Mouse (Mus musculus) frontal cortex, adult 2 months (tissue): ENCODE results near the gene Ache. TPM values are rescaled to one million over a fixed set of nuclear protein-coding genes. Genes with fewer than 3 reads are reported as not detected.
"Not testable (repeated sequence)": the region's sequence is repeated elsewhere in the genome, so short reads cannot be mapped to it uniquely, and the experiment has no call there.

Source experiments
- DNase-seq, 2 experiments: peaks; one replicate each; pipeline ENCODE4 v3.0.0; 2022; ENCODE audit warnings: low spot score in 1 of 2; ENCODE audit errors: extremely low spot score in 1 of 2
- polyA plus RNA-seq: library from polyadenylated mRNA; depleted of rRNA; stranded (reverse); fragments of >200 nt; gene quantifications from 2 replicates; pipeline ENCODE4 v1.2.3, GENCODE M21; 2012; rRNA removed

Ache gene
- polyA plus RNA-seq = 63.7 and 65.6 TPM in 2 replicates

DNA sequence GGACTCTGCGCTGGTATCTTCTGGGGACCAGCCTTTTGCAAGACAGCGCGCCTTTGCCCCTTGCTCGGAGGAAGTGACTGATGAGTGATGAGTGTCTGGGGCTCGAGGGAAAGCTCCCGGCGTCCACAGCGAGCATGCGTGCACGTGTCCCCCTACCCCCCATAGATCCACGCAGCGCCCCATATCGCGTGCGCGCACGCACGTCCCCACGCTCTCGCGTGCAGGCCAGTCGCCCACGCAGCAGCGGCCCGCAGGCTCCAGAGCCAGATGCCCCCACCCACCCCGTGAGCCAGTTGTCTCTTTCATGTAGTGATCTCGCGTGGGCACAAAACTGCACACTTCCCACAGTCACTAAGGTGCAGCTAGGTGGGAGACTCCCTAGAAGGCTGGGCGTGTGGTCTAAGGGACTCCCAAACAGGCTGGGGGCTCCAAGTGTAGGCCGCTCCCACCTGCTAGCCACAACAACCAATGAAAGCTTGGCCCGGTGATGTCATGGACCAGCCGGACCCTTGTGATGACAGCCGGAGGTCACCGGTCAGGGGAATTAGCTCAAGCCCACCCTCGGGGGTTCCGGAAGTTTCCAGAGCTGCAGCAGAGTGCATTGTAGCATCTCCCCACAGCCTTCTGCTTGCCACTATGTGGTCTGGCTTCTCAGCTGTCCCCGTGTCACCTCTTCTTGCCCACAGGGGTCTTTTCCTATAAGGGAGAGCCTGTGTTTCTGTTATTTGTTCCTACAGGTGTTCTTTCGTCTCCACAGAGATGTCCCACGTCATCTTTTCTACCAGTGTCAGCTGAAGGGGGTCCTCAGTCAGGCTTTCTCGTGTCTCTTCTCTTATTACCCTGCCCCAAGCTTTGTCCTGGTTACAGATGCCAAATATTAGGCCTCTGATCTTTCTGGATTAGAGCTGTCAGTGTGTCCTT, at the start of gene Ache:
TSS of gene Ache (plus strand) at position 488 of the 921 bp plus-strand sequence.
- peak in 1 of 2 experiments; percentile 78 for DNase-seq

DNA sequence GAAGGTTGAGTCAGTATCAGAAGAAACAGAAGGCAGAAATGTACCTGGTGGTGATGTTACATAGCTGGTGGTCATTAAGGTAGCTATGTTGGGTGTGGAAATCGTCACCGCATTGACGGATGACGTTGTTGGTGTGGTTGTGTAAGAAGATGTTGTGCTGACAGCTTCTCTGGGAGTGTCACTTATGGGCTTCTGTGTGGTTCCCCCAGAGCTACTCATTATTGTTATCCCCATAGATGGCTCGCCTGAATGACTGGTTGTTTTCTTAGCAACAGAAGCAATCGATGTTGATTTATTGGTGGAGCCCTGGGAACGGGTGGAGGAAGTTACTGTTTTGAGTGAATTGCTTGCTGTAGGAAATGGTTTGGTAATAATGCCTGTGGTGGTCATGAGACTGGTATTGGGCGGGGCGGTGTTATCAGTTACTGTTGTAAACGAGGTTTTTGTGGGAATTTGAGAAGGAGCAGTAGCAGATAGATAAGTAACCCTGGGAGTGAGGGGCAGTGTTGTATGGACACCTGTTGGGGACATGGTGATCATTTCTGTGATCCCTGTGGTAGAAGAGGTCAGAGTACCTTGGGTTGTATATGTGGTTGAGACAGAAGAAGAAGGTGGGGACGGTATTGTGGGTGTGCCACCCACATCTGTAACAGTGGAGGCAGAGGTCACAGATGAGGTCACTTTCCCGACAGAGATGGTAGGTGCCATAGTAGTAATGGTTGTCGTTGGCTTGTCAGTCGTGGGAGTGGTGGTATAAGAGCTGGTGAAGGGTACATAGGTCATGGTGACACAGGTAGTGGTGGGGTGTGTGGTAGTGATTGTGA, 23.2 kb upstream of the Ache start:
- no peak for DNase-seq

DNA sequence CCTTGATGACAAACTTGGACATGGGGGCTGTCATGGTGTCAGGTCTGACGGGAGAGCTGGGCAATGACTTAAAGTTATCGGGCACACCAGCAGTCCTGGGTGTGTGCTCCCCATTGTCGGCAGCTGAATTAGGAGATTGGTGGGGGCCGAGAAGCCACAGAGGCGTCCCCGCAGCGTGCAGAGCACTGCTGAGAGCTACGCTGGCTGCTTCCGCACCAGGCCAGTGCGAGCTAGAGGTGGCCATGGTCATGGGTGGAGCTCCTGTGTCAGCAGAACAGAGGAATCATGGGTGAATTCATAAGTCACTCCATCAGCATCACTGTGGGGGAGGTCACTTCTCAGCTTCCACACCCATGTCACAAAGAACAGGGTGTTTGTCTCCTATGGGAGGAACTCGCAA, 22.5 kb upstream of the Ache start:
- no peak for DNase-seq

DNA sequence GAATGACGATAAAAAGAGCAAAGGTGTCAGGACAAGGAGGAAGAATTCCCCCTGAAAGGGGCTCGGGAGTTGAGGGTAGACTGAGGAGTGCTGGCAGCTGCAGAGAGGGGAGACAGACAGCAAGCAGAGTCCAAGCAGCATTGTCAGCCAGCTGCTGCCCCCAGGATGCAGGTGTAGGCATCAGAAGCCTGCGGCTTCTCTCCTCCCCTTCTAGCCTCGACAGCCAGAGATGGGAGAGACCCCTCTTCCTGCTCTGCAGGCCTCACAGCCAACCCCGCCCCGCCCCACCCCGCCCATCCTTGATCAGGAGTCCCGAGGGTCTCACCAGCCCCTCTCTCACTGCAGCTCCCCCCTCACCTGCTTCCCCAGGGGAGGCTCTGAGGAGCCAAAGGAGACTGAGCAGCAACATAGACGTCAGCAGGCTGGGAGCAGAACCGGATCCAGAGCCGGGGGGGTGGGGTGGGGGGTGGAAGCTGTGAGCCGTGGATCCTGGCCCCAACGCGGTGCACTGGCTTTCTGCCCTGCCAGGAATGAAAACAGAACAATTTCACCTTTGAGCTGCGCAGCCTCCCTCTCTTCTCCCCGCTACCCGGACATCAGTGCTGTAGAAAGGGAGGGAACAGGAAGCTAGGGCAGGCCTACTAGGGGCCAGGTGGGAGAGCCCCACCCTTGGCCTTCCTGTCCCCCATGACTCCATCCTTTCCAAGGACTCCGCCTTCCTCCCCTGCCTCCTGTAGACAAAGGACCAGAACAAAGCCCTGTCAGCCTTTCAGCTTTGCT, 19.0 kb upstream of the Ache start:
- DNase-seq = no peak

DNA sequence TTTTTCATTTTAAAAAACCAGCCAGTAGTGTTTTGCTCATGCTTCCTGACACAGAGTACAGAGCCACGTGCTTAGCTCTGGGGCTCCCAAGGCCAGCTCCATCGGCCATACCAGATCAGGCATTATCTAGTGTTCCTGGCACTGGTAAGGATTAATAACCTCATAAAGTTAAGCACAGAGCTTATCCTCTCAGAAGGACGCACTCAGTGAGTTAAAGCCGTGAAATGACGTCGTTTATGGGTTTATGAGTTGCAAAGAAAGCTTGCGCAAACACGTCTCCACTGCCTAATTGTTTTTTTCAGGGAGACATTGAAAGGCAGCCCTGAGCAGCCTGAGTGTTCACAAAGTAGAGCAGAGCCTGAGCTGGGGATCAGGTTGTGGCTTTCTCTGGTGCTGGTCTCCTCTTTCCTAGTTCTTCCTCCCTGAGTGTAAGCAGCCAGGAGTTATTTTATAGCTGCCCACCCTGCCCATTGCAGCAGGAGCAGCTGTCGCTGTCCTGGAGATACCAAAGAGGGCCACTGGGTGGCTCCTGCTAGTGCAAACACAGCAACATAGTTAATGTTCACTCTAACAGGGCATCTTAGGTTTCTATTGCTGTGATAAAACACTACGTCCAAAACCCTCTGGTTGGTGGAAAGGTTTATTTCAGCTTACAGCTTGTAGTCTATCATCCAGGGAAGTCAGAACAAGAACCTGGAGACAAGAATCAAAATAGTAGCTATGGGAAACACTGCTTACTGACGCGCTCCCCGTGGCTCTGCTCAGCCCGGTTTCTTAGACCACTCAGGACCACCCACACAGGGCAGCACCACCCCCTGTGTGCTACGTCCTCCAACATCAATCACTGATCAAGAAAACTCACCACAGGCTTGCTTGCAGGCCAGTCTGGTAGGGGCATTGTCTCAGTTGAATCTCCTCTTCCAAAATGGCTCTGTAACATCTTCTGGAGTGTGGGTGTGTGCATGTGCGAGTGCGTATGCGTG, 9.7 kb upstream of the Ache start:
- no peak for DNase-seq

DNA sequence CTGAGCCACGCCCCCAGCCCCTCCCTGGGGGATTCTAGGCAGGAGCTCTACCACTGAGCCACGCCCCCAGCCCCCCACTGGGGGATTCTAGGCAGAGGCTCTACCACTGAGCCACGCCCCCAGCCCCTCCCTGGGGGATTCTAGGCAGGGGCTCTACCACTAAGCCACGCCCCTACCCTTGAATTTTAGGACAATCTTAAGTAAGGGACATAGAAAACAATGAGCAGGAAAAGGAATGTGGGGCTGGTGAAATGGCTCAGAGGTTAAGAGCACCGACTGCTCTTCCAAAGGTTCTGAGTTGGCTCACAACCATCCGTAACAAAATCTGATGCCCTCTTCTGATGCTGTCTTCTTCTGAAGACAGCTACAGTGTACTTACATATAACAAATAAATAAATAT, 2.9 kb upstream of the Ache start:
- not testable (repeated sequence) for DNase-seq

DNA sequence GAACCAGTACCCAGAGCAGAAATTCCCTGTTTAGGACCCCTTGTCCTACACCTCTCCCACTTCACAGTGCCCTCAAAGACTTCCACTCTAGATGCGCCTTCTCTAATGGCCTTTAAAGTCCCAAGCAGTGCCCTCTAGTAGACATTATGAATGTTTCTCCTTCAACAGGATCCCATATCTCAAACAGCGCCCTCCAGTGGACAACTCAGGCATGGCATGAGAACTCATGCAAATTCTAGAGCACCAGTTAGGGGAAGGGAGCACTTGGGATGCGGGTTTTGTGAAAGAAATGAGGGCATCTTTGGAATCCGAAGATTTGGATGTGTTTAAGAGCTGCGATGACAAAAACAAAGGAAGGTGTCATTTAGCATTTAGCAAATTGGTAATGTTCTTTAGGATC, 2.3 kb upstream of the Ache start:
- peak in 1 of 2 experiments; percentile 73 for DNase-seq

DNA sequence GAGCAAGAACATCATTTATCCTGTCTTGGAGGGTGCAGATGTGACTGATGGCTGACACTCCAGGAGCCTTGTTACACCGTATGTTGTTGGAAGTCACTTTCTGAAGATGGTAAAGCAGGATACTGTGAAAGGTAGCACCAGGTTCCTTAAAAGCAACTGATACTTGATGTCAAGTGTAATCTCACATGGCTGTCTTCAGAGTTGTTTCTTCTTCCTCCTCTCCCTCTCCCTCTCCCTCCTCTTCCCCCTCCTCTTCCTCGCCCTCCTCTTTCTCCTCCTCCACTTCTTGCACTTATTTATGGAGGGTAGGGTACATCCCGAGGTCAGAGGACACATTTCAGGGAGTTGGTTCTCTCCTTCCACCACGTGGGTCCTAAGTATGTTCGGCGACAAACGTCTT, 1.3 kb upstream of the Ache start:
- no peak for DNase-seq

DNA sequence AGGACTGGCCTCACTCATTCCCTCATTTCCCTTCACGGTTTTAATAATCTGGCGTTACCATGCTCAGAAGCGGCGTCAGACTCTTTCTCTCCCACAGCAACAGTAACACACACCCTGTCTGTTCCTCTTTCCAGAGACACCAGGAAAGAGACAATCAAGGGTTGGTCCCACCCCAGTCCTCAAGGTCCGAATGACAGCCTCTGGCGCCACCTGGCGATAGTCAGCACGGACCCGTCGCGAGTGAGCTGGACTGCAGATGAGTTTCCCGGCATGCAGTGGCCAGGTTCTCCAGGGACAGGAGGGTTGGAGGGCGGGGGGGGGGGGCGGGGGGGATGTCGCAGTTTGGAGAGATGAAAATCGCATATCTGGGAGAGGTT, 676 bp upstream of the Ache start:
- DNase-seq = peak; percentile 80 to 95

DNA sequence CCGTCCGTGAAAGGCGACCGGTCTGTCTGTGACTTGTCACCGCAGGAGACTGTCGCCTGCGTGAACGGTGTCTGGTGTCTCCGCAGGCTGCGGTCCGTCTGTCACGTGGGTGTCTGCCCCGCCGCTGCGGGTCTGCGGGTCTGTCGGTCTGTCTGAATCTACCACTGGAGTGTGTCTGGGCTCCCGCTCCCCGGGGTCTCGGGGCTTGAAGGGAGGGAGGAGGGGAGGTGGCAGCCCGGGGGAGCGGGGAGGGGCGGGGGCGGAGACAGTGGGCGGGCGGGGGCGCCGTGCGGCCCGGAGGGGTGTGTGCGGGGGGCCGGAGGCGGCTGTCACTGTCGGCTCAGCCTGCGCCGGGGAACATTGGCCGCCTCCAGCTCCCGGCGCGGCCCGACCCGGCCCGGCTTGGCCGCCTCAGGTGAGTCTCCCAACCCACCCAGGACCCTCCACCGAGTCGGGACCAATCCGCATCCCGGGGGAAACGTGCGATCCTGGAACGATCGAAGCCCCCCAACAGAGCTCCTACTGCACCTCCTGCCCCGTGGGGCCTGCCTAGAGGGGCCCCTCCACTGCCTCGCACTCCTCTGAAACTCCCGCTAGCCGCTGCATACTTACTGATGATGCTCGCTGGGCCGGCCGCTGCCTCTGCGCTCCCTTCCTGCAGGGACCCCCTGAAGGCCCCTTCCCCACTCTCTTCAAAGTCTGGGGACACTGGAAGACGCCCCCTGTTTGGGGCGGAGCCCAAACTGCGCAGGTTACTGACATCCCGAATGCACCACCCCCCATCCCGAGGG, 829 bp downstream of the Ache start:
- DNase-seq = peak in 1 of 2 experiments; percentile 58

DNA sequence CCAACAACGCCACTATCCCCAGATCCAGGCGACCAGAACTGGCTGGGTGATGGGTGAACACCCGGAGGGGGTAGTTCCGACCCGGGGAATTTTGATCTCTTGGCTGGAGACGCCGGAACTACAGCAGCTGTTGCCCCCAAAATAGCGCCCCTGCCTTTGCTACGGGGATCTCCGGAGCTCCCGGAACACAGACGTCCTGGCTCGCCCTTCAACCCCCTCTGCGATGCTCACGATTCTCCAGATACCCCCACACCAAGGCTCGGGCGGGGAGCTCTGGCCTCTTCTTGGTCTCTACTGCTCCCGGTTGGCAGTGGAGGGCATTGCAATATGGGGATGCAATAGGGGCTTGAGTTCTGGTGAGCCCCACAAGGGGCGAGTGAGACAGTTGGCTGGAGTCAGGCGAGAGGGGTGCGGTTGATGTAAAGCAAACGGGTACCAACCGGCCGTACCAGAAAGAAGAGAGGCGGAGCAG, 1.7 kb downstream of the Ache start:
- peak in 1 of 2 experiments; percentile 75 for DNase-seq

DNA sequence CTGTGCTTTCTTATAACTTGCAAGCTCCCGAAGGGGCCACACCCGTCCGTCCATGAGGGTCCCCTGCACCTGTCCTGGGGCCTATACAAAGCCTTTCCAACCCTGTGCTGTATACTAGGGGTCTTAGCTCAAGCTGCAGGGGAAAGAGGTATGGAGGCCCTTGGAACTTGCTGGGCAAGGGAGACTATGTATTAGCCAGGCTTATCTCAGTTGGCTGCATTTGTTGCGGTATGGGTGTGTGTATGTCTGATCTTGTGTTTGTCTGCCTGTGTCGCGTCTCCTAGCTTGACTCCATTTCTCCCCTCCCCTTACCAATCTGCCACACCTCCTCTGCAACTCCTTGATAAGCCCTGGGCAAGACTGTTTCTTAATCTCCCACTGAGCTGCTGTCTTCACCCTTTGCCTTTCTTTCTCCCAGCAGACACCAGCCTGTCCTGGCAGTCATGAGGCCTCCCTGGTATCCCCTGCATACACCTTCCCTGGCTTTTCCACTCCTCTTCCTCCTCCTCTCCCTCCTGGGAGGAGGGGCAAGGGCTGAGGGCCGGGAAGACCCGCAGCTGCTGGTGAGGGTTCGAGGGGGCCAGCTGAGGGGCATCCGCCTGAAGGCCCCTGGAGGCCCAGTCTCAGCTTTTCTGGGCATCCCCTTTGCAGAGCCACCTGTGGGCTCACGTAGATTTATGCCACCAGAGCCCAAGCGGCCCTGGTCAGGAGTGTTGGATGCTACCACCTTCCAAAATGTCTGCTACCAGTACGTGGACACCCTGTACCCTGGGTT, 2.5 kb downstream of the Ache start:
- DNase-seq = no peak

DNA sequence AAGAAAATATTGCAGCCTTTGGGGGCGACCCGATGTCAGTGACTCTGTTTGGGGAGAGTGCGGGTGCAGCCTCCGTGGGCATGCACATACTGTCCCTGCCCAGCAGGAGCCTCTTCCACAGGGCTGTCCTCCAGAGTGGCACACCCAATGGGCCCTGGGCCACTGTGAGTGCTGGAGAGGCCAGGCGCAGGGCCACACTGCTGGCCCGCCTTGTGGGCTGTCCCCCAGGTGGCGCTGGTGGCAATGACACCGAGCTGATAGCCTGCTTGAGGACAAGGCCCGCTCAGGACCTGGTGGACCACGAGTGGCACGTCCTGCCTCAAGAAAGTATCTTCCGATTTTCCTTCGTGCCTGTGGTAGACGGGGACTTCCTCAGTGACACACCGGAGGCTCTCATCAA, 3.4 kb downstream of the Ache start:
- DNase-seq = no peak

DNA sequence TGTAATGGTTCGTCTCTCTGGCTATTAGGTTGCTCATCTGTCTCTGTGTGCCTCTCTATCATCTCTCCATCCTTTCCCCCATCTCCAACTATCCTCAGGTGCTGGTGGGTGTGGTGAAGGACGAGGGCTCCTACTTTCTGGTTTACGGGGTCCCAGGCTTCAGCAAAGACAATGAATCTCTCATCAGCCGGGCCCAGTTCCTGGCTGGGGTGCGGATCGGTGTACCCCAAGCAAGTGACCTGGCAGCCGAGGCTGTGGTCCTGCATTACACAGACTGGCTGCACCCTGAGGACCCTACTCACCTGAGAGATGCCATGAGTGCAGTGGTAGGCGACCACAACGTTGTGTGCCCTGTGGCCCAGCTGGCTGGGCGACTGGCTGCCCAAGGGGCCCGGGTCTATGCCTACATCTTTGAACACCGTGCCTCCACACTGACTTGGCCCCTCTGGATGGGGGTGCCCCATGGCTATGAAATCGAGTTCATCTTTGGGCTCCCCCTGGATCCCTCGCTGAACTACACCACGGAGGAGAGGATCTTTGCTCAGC, 4.1 kb downstream of the Ache start:
- no peak for DNase-seq

DNA sequence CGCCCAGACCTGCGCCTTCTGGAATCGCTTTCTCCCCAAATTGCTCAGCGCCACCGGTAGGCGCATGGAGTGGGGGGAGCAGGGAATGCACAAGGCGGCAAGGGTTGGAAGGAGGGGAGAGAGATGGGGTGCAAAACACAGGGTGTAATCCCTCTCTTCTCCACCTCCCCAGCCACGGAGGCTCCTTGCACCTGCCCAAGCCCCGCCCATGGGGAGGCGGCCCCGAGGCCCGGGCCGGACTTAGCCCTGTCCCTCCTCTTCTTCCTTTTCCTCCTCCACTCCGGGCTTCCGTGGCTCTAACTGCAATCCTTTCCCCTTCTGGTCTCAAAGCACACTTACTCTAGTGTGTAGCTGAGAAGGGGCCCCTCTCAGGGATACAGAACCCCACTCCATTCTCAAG, 6.0 kb downstream of the Ache start:
- peak in 1 of 2 experiments; percentile 77 for DNase-seq

DNA sequence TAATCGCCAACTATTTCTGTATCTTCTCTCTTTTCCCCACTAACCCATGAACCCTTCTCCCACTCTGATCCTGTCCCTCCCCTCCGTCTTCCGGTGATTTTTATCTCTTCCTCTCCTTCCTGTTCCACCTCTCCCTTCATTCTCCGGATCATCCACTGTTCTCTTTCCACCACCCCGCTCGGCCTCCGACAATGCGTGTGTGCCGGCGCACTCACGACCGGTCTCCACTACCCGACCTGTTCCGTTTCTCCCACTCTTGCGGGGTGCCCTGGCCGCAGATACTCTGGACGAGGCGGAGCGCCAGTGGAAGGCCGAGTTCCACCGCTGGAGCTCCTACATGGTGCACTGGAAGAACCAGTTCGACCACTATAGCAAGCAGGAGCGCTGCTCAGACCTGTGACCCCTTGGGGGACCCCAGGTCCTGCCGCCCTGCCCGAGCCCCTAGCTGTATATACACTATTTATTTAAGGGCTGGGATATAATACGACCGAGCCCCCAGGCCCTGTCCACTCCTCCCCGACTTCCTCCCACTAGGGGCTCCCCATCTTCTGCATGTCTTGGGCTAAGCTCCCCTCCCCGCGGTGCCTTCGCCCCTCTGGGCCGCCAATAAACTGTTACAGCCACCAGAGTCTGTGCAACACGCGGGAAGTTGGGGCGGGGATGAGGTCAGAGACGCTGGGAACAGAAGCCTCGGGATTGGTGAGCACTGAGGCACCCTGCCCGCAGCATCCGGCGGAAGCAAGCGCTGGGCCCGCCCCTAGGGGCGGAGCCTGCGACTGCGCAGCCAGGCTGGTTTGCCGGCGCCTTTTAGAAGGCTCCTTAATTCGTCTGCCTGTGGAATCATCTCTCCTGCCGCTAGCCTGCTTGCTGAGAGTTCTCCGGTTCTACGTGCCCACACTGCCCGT, 6.8 kb downstream of the Ache start, which contains the start of gene Ufsp1:
TSS of gene Ufsp1 (plus strand) at position 791 of the 905 bp plus-strand sequence.
- DNase-seq = peak; percentile 93 to 96

DNA sequence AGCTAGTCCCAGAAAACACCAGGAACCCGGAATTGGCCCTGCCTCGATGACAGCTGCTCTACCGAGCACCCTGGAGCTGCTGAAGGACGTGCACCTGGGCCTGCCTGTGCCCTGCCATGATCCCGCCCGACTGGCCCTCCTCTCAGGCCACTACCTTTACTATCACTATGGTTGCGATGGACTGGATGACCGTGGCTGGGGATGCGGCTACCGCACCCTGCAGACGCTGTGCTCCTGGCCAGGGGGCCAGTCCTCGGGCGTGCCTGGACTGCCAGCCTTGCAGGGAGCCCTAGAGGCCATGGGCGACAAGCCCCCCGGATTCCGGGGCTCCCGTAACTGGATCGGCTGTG, 7.4 kb downstream of the Ache start:
- DNase-seq = no peak
